Mouse (Mus musculus) myocyte (in vitro differentiated cells): ENCODE results near the gene Nanos3.

Experiments used
- E2F4 ChIP-seq: IDR thresholded peaks from one replicate; pipeline ENCODE4 v1.6.1; 2011; ENCODE audit warnings: mild to moderate bottlenecking, control low read depth, moderate library complexity; ENCODE audit not compliant: insufficient read depth
- POLR2A ChIP-seq: IDR thresholded peaks from one replicate; pipeline ENCODE4 v1.6.1; 2011; ENCODE audit warnings: low read depth, mild to moderate bottlenecking, control low read depth, moderate library complexity; ENCODE audit not compliant: insufficient read length

DNA sequence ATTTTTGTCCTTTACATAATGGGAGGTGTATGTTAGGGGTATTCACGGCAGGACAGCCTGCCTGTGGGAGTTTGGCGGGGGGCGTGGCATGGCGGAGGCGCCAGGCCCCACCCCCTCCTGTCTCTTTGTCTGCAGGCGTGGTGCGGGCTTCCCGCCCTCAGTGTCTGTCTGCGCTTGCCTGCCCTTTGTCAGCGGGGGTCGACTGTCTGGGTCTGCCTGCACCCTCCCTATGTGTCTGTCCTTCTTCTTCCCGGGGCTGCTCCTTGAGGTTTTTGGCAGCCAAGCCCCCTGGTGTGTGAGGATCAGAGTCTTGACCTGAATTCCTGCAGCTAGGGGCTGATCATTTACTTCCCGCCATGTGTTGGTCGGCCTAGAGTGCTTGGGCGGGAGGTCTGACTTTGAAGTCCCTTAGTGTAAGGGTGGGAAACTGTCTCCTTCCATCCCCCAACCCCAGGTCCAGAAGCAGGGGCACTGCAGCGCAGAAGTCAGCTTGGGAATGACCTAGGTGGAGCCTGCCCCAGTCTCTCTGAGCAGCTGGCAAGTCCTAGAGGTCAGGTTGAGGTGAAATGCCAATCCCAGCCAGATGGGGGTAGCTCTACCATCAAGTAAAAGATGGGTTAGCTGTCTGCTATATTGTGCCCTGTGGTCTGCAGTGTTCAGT lies 4.4 kb downstream of the Nanos3 start:
- no peak for TF ChIP-seq E2F4
- TF ChIP-seq POLR2A, result no peak
